Mouse (Mus musculus) layer of hippocampus, postnatal 25 days (tissue): ENCODE results near the gene Tbrg4. TPM values are rescaled to one million over a fixed set of nuclear protein-coding genes. Genes with fewer than 3 reads are reported as not detected.

Experiments
- DNase-seq, 2 experiments: peaks; one replicate each; pipeline ENCODE4 v3.0.0; 2022; ENCODE audit warnings: mixed read lengths in 2 of 2, low spot score in 1 of 2; ENCODE audit errors: extremely low spot score in 1 of 2
- total RNA-seq, 2 experiments: library from RNA; stranded (reverse); gene quantifications; 2 replicates each; pipeline ENCODE4 v1.2.3; 2021

The Tbrg4 gene
- total RNA-seq, 2 experiments from 2014 or later: 45.0 to 53.0 TPM

DNA sequence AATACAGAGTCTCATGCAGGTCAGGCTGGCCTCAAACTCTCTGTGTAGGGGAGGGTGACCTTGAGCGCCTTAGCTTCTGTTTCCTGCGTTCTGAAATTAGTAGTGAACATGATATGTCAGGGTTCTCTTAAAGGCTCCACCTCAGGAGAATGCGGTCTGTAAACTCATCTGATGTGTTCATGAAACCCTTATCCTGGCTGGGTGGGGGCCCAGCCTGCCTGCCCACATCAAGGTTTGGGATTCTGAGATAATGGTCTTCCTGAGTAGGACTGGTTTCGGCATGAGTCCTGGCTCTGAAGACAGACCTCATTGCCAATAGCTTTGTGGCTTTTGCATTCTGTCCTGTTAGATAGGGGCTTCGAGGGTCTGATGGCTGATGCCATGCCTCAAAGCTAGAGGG, 30.5 kb downstream of the Tbrg4 start:
- no peak for DNase-seq

DNA sequence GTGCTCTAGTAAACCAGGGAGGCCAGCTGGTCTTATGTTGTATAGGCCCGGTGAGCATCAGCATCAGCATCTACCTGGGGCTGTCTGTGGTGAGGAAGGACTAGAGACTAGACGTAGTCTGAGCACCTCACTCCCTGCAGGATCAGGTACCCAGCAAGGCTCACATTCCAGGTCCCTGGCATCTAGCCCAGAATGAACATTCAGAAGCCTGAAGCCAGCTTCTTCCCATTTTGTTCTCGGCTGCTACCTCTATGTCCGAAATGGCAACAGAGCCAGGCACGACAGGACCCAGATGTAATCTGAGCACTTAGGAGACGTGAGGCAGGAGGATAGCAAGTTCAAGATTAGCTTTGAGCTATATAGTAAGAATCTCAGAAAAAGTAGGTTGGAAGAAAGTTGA, 31.0 kb downstream of the Tbrg4 start:
- DNase-seq: no peak

- DNase-seq: no peak
Measured at GRCm38 (mm10) chr11:6593406-6593805, 32.5 kb downstream of the Tbrg4 start.

DNA sequence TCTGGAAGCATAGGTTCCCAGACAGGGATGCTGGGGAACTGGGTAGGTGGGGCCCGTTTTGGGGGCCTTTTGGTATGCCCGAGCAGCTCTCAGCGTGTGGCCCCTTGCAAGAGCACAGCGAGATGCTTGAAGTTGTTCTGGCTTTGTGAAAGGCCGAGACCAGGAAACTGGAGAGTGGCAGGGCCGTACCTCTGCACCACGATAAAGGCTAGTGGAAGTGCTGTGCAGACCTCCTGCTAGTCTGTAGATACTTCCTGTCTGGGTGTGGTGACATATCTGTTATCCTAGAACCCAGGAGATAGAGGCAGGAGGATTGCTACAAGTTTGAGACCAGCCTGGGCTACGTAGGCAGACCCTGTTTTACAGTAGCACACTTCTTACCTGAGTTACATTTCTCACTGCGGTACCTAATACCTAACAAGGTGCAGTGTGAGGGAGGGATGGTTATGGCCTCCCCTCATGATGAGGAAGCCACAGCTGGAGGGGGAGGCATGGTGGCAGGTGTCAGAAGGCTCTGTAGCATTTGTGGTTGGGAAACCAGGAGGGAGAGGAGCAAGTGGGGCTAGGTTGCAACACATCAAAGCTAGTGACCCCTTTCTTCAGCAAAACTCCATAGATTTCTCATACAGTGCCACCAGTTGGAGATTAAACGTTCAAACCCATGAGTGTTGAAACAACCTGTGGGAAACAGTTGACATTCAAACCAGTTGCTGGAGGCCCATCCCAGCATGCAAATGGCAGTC, 34.8 kb downstream of the Tbrg4 start:
- no peak for DNase-seq

GRCm38 (mm10) chr11:6589838-6590237, 36.0 kb downstream of the Tbrg4 start:
- no peak for DNase-seq

- no peak for DNase-seq
Measured at GRCm38 (mm10) chr11:6588295-6588694, 37.6 kb downstream of the Tbrg4 start.

DNA sequence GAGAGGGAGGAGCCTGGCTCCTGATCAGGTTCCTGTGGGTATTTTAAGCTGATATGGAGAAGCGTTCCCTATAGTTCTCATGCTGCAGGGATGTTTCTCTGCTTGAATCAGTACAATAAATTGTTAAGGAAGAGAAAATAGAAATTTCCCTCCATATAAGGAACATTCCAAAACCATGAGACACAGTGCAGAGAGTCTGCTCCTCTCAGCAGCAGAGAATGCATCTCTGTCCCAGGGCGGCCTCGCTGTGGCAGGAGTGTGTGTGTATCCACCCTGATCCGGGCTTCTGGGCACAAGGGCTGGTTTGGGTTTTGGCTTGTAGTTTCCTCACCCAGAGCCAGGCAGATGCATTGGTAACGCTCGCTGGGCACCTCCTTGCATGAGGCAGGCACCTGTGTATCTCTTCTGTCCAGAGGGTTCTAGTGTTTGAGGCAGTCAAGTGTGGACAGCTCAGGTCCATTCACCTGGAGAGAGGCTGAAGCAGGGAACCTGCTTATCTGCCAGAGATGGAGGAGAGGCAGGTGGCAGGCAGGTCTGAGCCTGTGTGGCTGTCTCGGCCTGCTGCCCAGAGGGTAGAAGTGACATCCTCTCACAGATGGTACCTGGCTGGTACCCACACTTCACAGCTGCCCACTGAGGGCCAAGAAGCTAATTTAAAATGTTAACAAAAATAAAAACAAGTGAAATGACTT, 38.5 kb downstream of the Tbrg4 start:
- no peak for DNase-seq

- no peak for DNase-seq
Measured at GRCm38 (mm10) chr11:6586660-6587059, 39.2 kb downstream of the Tbrg4 start.

- no peak for DNase-seq
Measured at GRCm38 (mm10) chr11:6585748-6586147, 40.1 kb downstream of the Tbrg4 start.

- DNase-seq: no peak
Measured at GRCm38 (mm10) chr11:6581560-6581959, 44.3 kb downstream of the Tbrg4 start.

DNA sequence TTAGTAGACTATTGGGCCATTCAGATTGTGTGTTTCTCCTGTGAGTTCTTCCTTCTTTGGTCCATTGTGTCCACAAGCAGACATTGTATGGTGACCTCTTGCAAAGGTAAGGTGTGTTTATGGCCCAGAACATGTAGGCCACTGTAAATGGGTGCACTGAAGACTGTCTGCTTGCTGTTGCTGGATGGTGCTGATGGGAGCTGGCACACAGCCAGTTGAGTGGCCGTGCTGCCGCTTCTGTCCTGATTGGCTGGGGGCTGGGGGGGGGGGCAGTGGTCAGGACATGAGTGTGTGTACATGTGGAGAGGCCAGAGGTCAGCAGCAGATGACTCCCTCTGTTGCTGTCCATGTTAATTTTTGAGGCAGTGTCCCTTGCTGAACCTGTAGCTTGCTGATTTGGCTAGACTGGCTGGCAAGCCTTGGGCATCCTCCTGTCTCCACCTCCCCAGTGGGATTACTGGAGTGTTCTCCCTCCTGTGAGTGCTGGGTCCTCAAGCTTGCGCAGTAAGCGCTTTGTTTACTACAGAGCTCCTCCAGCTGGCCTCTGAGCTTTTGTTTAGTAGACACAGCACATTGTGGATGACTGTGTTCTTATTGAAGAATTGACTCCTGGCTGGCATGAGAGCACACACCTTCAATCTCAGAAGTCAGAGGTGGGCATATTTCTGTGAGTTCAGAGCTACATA, 45.7 kb downstream of the Tbrg4 start:
- DNase-seq: no peak

GRCm38 (mm10) chr11:6579361-6579760, 46.5 kb downstream of the Tbrg4 start:
- no peak for DNase-seq

- DNase-seq: no peak
Measured at GRCm38 (mm10) chr11:6576151-6576550, 49.7 kb downstream of the Tbrg4 start.

DNA sequence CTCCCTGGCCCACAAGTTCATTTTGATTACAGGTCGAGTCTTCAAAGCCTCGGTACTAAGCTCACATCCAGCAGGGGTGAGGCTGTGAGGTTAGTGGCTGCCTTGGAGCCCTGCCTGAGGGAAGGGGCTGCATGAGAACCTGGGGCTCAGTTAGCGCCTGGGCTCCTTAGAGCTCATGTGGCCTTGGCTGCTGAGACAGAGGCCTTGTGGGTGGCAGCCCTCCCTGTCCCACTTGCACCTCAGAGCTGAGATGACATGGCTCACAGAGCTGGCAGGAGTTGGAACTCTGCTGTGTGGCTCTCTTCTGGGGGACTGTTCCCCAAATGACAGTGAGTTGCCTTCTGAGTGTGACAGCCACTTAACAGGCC, 56.5 kb downstream of the Tbrg4 start:
- peak in 1 of 2 experiments; percentile 21 for DNase-seq

GRCm38 (mm10) chr11:6568584-6569409, 57.1 kb downstream of the Tbrg4 start:
- DNase-seq: peak in 1 of 2 experiments; percentile 26

- DNase-seq: no peak
Measured at GRCm38 (mm10) chr11:6567951-6568350, 57.9 kb downstream of the Tbrg4 start.

- DNase-seq: no peak
Measured at GRCm38 (mm10) chr11:6566496-6566895, 59.4 kb downstream of the Tbrg4 start.
